Mouse (Mus musculus) small intestine, adult 2 months (tissue): ENCODE results near the gene Mllt1. TPM values are rescaled to one million over a fixed set of nuclear protein-coding genes. Genes with fewer than 3 reads are reported as not detected.

Experiments
- H3K27ac ChIP-seq: fragments of 200-500 bp; 2 replicates; pipeline ENCODE4 v1.5.1; 2012; ENCODE audit warnings: low read depth, low read length, control low read depth, inconsistent platforms; ENCODE audit not compliant: insufficient read depth
- H3K27me3 ChIP-seq: fragments of 200-500 bp; 2 replicates; pipeline ENCODE4 v1.6.1; 2012; ENCODE audit warnings: mild to moderate bottlenecking, moderate library complexity, low read length, inconsistent platforms; ENCODE audit not compliant: control insufficient read depth, insufficient read depth
- H3K36me3 ChIP-seq: fragments of 200-500 bp; 2 replicates; pipeline ENCODE4 v1.6.1; 2012; ENCODE audit warnings: mild to moderate bottlenecking, low read length, control low read depth, inconsistent platforms; ENCODE audit not compliant: control insufficient read depth, insufficient read depth
- H3K4me1 ChIP-seq: fragments of 200-500 bp; 2 replicates; pipeline ENCODE4 v1.6.1; 2012; ENCODE audit warnings: low read length, inconsistent platforms, mixed read lengths; ENCODE audit not compliant: control insufficient read depth, insufficient read depth, insufficient read length
- H3K4me3 ChIP-seq: fragments of 200-500 bp; 2 replicates; pipeline ENCODE4 v1.5.1; 2012; ENCODE audit warnings: low read depth, mild to moderate bottlenecking, control low read depth, inconsistent platforms, low read length, moderate library complexity
- CTCF ChIP-seq: fragments of 200-500 bp; IDR thresholded peaks from 2 replicates; pipeline ENCODE4 v1.5.1; 2012; ENCODE audit warnings: low read depth, mild to moderate bottlenecking, control low read depth, inconsistent platforms, low read length, moderate library complexity, mixed read lengths; ENCODE audit not compliant: insufficient replicate concordance, insufficient read length; ENCODE audit errors: extremely low read depth
- POLR2A ChIP-seq: fragments of 200-500 bp; IDR thresholded peaks from 2 replicates; pipeline ENCODE4 v1.6.1; 2012; ENCODE audit warnings: low read depth, mild to moderate bottlenecking, control low read depth, inconsistent platforms, low read length, moderate library complexity
- WGBS: fragments of 180-500 bp; shearing (Covaris S2); methylation state at CpG from one replicate; pipeline ENCODE4 v1.1.7; 2018; 5-methylcytosine and 5-hydroxymethylcytosine counted together
- polyA plus RNA-seq: library from polyadenylated mRNA; depleted of rRNA; stranded (reverse); fragments of >200 nt; gene quantifications from 2 replicates; pipeline ENCODE4 v1.2.3, GENCODE M21; 2012

The Mllt1 gene
- polyA plus RNA-seq, 1 experiment: 46.3 TPM

- Histone ChIP-seq H3K27ac (peak overlapping the region; percentile 40; the same call in 1 of the 2 replicates), H3K4me1 (peaks cover 42% of the 10 kb centered on the region), H3K36me3 (no peaks in the 10 kb centered on the region), H3K27me3 (no peaks in the 10 kb centered on the region), H3K4me3 (no peak overlapping the region)
- TF ChIP-seq CTCF (no peak), POLR2A (no peak)
- 64% methylated on average over 3 of the region's 3 CpGs for WGBS
Observed at GRCm38 (mm10) chr17:56975391-56975790, 40.2 kb upstream of the Mllt1 start.

GRCm38 (mm10) chr17:56974708-56975240, 39.6 kb upstream of the Mllt1 start:
- Histone ChIP-seq H3K4me3 (no peak overlapping the region), H3K27me3 (no peaks in the 10 kb centered on the region), H3K36me3 (no peaks in the 10 kb centered on the region), H3K27ac (no peak overlapping the region), H3K4me1 (peaks cover 42% of the 10 kb centered on the region)
- 35% methylated on average over 5 of the region's 5 CpGs for WGBS
- TF ChIP-seq POLR2A (no peak), CTCF (no peak)

GRCm38 (mm10) chr17:56973956-56974707, 38.9 kb upstream of the Mllt1 start:
- Histone ChIP-seq H3K27me3 (no peaks in the 10 kb centered on the region), H3K27ac (no peak overlapping the region), H3K4me3 (no peak overlapping the region), H3K36me3 (no peaks in the 10 kb centered on the region), H3K4me1 (peaks cover 41% of the 10 kb centered on the region)
- no peak for TF ChIP-seq CTCF
- no peak for TF ChIP-seq POLR2A
- 73% methylated on average over 14 of the region's 14 CpGs for WGBS

GRCm38 (mm10) chr17:56970081-56970480, 34.9 kb upstream of the Mllt1 start:
- no peaks in the 10 kb centered on the region for H3K36me3 ChIP-seq
- no peak overlapping the region for H3K4me3 ChIP-seq
- H3K27me3 ChIP-seq: no peaks in the 10 kb centered on the region
- peak overlapping the region; percentile 16 for H3K27ac ChIP-seq
- H3K4me1 ChIP-seq: peaks cover 15% of the 10 kb centered on the region; the same call in 1 of the 2 replicates
- TF ChIP-seq CTCF (no peak), POLR2A (no peak)
- 64% methylated on average over 5 of the region's 5 CpGs for WGBS

- H3K27ac ChIP-seq: no peak overlapping the region
- 33% methylated on average over 3 of the region's 3 CpGs for WGBS
- H3K36me3 ChIP-seq: no peaks in the 10 kb centered on the region
- H3K4me3 ChIP-seq: no peak overlapping the region
- H3K4me1 ChIP-seq: peaks cover 14% of the 10 kb centered on the region
- H3K27me3 ChIP-seq: no peaks in the 10 kb centered on the region
- TF ChIP-seq CTCF (no peak), POLR2A (no peak)
Observed at GRCm38 (mm10) chr17:56969321-56969720, 34.1 kb upstream of the Mllt1 start.

GRCm38 (mm10) chr17:56963646-56964045, 28.4 kb upstream of the Mllt1 start:
- no peak overlapping the region for H3K4me3 ChIP-seq
- TF ChIP-seq POLR2A: no peak
- no peak for TF ChIP-seq CTCF
- WGBS: 34% methylated on average over 6 of the region's 6 CpGs
- no peaks in the 10 kb centered on the region for H3K27me3 ChIP-seq
- no peaks in the 10 kb centered on the region for H3K36me3 ChIP-seq
- peak overlapping the region; percentile 94 for H3K27ac ChIP-seq
- H3K4me1 ChIP-seq: peaks cover 21% of the 10 kb centered on the region

- Histone ChIP-seq H3K27ac (peak overlapping the region; percentile 94), H3K36me3 (no peaks in the 10 kb centered on the region), H3K4me3 (no peak overlapping the region), H3K4me1 (peaks cover 23% of the 10 kb centered on the region), H3K27me3 (no peaks in the 10 kb centered on the region)
- 37% methylated on average over 5 of the region's 5 CpGs for WGBS
- TF ChIP-seq POLR2A: no peak
- TF ChIP-seq CTCF: no peak
Observed at GRCm38 (mm10) chr17:56962642-56963405, 27.6 kb upstream of the Mllt1 start.
